12 mouse cellular contexts compared by ENCODE assay signal in genomic region chr19:16959551-16959950, GRCm38 (mm10). TPM values are rescaled to one million over a fixed set of nuclear protein-coding genes. Genes with fewer than 3 reads are reported as not detected.
DNase-seq lines count a peak whose midpoint lies in the region.
"Had no signal": no experiment of that assay in that cellular context is flagged by ENCODE, and none has a peak within 500 bp of the region (broad histone marks: within the 10 kb centered on the region; RNA-seq: fewer than 3 reads in every experiment).

No protein-coding gene starts in this region.

- peak; percentile 11 for DNase-seq in embryo, embryonic 10 days (ENCODE audit: low spot score)
- DNase-seq in embryo, embryonic 10.5 days (ENCODE audit: low spot score): no peak
- DNase-seq in left cerebral cortex, postnatal 4 days: peak; percentile 11
- no peak for DNase-seq in left cerebral cortex, postnatal 14 days (ENCODE audit: low spot score in 2 of 2)
- DNase-seq in Muller cell, postnatal 12 days (ENCODE audit: inconsistent ontology term): peak; percentile 24
- DNase-seq in mesoderm, embryonic 11.5 days (ENCODE audit: low read depth, low spot score): peak; percentile 41
- DNase-seq in gastrocnemius, postnatal 10 days: no peak
- DNase-seq in testis, postnatal 14 days (ENCODE audit: low spot score): no peak
- DNase-seq: cerebellum, postnatal 25 days; forebrain, postnatal 0 days; kidney, adult 2 months; right cerebral cortex, adult 18-20 months had no signal

- intact Hi-C loops in left cerebral cortex, postnatal 4 days (cut with DNase I): no loop called here
- intact Hi-C loops in left cerebral cortex, postnatal 14 days (cut with DNase I): no loop called here

RNA-seq across cellular contexts. Expression of gene Prune2, which starts 3.6 kb away (rescaled TPM):
- total RNA-seq in left cerebral cortex, postnatal 4 days (2021): 10 to 100 TPM; 20.6 to 20.7 TPM
- total RNA-seq in left cerebral cortex, postnatal 14 days (2021): 10 to 100 TPM; 44.2 to 52.7 TPM
- 1 to 10 TPM; 3.4 to 4.5 TPM for total RNA-seq in gastrocnemius, postnatal 10 days (2021)

Comparison
In these comparisons a context has a peak if more than half of its experiments do, and no peak if none do; other contexts are left out.
1. DNase-seq: peak in embryo, embryonic 10 days (single experiment), left cerebral cortex, postnatal 4 days (single experiment), Muller cell, postnatal 12 days (single experiment) and mesoderm, embryonic 11.5 days (single experiment); none in embryo, embryonic 10.5 days (single experiment), left cerebral cortex, postnatal 14 days (0 of 2), gastrocnemius, postnatal 10 days (single experiment) and testis, postnatal 14 days (single experiment).